Mouse (Mus musculus) stomach, postnatal 0 days (tissue): Measurements from ENCODE around the gene Tmem169.

ENCODE experiments used
- CTCF ChIP-seq: IDR thresholded peaks from 2 replicates; pipeline ENCODE4 v1.5.1; 2016; ENCODE audit warnings: antibody characterized with exemption, low read depth, mild to moderate bottlenecking, moderate library complexity
- EP300 ChIP-seq: optimal IDR thresholded peaks from 2 replicates; pipeline ENCODE3; 2016; ENCODE audit warnings: antibody characterized with exemption

GRCm38 (mm10) chr1:72237007-72237775 lies 47.0 kb upstream of the Tmem169 start:
- TF ChIP-seq CTCF (no peak), EP300 (no peak)
